Mouse (Mus musculus) liver, embryonic 14 days (tissue): ENCODE results near the gene Drc7. TPM values are rescaled to one million over a fixed set of nuclear protein-coding genes. Genes with fewer than 3 reads are reported as not detected.

Source experiments
- polyA plus RNA-seq: library from polyadenylated mRNA; depleted of rRNA; stranded (reverse); fragments of >200 nt; gene quantifications from 2 replicates; pipeline ENCODE4 v1.2.3, GENCODE M21; 2012; rRNA removed

Drc7 gene
- polyA plus RNA-seq, result 0.16 and 0.20 TPM in 2 replicates

GRCm38 (mm10) chr8:95054927-95055510, at the start of gene Drc7:
Drc7 (plus strand) TSS chr8:95055103.

GRCm38 (mm10) chr8:95017451-95017850, 37.5 kb upstream of the Drc7 start, which contains the start of gene Adgrg3:
Adgrg3 (plus strand) TSS chr8:95017692.

DNA sequence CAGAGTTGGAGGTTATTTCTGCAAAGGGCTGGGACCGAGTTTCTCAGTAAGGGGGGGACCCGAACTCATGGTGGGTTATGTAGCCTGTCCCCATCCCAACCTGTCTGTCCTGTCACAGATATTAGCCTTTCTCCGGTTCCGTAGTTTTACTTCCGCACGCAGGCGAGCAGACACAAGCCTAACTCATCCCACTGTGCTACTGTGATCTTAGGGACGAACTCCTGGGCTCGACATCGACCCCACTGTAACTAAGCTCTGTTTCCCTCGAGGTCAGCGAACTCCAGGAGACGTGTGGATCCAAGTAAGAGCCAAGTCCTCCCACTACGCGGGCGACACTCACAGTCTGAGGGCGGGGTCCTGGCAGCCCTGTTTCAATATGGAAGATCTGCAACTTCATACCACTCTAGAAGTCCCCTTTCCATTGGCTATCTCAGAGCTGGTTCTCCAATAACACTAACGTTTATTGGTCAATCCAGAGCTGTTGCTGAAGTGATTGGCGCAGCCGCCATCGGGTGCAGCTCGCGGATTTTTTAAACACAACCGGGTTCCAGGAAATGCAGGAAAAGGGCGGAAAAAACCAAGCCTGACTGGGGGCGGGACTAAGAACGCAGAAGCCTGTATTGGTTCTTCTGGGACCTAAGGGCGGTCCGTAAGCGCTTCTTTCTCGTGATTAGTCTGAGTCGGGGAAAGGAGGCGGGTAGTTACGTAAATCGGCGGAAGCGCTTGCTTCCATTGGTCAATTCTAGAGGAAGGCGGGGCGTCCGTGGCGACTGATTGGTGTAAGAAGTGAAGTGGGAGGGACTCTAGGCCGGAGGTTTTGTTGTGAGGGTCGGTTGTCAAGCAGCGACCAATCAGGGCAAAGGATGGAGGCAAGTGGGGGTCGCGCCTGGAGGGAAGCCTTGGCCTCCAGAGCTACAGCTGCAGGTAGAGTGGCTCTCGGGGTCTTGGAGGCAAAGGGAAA, 25.8 kb downstream of the Drc7 start, which contains the start of gene Katnb1:
TSS of gene Katnb1 (plus strand) at position 806 of the 961 bp plus-strand sequence.

Other genes starting within 250 kb of the Drc7 start
- 0.29 TPM in 1 of 2 replicates, not detected in the other for gene Ccl17, start 244.7 kb upstream of the Drc7 start, polyA plus RNA-seq
- gene Coq9, start 216.8 kb upstream of the Drc7 start, polyA plus RNA-seq, result 33.4 and 36.4 TPM in 2 replicates
- gene Ciapin1, start 216.7 kb upstream of the Drc7 start, polyA plus RNA-seq, result 21.7 and 27.1 TPM in 2 replicates
- gene Polr2c, start 197.7 kb upstream of the Drc7 start, polyA plus RNA-seq, result 50.6 and 56.1 TPM in 2 replicates
- 10.3 and 10.4 TPM in 2 replicates for gene Dok4, start 178.8 kb upstream of the Drc7 start, polyA plus RNA-seq
- 2.5 and 3.0 TPM in 2 replicates for gene Ccdc102a, start 137.0 kb upstream of the Drc7 start, polyA plus RNA-seq
- gene Adgrg5, start 131.4 kb upstream of the Drc7 start, polyA plus RNA-seq, result 0.37 and 0.46 TPM in 2 replicates
- 37.3 and 44.5 TPM in 2 replicates for gene Adgrg1, start 80.4 kb upstream of the Drc7 start, polyA plus RNA-seq
- 6.7 and 9.1 TPM in 2 replicates for gene Adgrg3, start 37.4 kb upstream of the Drc7 start, polyA plus RNA-seq
- 7.8 and 8.5 TPM in 2 replicates for gene Katnb1, start 26.1 kb downstream of the Drc7 start, polyA plus RNA-seq
- gene Kifc3, start 147.7 kb downstream of the Drc7 start, polyA plus RNA-seq, result 4.0 and 4.1 TPM in 2 replicates